Mouse (Mus musculus): ENCODE results near the gene Pla2g2f. TPM values are rescaled to one million over a fixed set of nuclear protein-coding genes. Genes with fewer than 3 reads are reported as not detected.
A peak's percentile ranks its signal among the peaks of the same experiment; 100 is the strongest.

Gene Pla2g2f
- total RNA-seq, 2 experiments from 2014 or later = 1.5 to 1.6 TPM

DNA sequence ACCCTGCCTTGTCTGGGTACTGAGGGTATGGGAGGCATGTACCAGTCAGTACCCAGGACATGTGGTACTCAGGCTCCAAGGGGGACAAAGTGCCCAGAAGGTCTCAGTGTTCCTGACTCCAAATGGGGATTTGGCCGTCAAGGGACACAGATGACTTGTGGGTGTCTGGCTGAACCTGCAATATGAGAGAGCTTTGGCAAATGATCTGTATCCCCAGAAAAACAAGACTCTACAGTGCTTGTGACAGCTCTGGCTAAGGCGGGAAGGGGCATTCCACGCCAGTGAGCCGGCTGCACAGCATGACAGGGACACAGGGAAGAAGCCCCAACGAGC, 38.2 kb downstream of the Pla2g2f start:
- DNase-seq (ENCODE audit: extremely low spot score in 1 of 2, low spot score in 1 of 2) = no peak

DNA sequence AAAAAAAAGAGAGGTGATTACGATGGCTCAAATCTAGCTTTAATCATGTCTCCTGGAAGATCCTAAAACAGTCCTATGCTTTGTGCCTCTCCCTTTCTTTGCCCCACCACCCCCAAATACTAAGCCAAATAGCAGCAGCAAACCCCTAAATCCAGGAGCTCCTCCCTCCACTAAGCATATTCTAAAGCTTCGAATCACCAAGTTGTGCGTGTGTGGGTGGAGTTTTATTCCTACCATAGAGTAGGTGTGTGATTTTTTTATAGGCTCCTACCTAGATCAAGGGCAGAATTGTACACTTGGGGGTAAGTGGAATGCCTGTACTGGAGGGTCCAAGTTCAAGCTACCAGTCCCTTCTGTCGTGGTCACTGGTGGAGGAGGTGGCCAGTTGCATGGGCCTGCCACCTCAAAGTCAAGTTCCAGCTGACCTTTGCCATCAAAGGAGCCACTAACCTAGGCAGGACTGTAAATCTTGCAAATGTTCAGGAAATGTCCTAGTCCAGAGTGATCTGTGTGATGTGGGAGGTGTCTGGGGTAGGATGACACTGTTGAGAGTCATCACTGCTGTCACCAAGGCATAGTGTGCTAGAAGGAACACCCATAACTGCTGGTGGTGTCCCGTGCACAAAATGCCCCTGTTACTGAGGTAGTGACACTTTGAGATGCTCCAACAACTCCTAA, 38.7 kb downstream of the Pla2g2f start:
- DNase-seq (ENCODE audit: extremely low spot score in 1 of 2, low spot score in 1 of 2) = no peak

DNA sequence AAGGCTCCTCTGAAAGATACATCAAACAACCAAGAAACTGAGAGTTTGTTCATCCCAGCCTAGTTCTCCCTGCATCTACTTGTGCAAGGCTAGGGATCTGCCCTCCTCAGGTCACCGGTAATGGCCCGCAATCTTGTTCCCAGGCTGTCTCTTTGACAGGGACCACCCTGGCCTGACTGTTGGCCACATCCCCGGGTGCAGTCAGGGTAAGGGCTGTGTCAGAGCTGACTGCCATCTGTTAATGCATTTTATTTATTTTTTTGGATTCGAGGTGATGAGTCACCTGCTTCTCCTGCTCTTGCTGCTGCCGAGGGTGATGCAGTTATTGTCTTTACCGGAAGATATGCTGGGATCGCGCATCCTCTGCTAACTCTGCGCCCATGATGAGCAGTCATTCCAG, 40.7 kb downstream of the Pla2g2f start:
- no peak for DNase-seq (ENCODE audit: extremely low spot score in 1 of 2, low spot score in 1 of 2)

DNA sequence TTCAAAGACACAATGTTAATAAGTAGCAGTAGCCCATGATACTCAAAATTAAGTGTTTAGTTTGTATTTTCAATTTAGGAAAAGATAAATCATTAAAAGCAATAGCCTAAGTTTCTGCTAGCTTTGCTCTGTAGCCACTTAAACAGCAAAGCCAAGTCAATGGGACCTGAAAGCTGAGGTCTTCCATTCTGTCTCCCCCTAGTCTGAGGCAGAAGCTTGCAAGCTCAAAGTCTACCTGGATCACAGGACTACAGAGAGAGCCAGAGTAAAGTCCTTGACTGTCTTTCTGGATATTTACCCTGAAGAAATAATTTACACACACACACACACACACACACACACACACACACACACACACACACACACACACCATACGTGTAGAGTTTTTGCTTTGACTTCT, 43.2 kb downstream of the Pla2g2f start:
- no peak for DNase-seq (ENCODE audit: extremely low spot score in 1 of 2, low spot score in 1 of 2)

DNA sequence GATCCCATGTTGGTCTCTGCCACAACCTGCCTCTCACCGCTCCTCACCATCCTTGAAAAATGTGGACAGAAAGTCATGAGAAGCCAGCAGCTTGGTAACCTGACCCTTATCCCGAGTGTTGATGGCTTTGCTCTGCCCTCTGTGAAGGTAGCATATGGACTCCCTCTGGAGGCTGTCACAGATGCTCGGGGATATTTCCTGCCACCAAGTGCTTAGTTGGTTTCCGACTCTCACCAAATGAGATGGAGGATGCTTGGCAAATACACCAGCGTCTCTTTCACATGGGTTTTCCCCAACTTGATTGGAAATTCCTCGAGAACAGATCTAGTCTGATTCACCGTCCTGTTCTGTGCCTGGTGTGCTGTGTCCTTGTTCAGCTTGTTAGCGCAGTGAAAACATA, 44.8 kb downstream of the Pla2g2f start:
- DNase-seq (ENCODE audit: extremely low spot score in 1 of 2, low spot score in 1 of 2) = no peak

DNA sequence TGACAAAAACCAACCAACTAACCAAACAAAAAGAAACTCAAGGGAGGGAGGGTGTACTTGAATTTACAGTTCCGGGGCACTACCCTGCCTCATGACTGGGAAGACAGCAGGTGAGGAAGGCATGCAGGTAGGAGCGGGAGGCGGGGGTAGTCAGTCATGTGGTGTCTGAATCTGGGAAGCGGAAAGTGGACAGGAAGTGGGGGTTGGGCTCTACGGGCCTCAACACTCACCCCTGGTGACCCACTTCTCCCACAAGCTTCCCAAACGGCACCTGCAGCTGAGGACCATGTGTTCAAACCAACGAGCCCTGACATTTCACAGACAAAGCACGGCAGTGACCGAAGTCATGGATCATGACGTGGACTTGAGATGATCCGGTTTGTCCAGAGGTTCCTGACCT, 45.3 kb downstream of the Pla2g2f start:
- DNase-seq (ENCODE audit: extremely low spot score in 1 of 2, low spot score in 1 of 2) = no peak

DNA sequence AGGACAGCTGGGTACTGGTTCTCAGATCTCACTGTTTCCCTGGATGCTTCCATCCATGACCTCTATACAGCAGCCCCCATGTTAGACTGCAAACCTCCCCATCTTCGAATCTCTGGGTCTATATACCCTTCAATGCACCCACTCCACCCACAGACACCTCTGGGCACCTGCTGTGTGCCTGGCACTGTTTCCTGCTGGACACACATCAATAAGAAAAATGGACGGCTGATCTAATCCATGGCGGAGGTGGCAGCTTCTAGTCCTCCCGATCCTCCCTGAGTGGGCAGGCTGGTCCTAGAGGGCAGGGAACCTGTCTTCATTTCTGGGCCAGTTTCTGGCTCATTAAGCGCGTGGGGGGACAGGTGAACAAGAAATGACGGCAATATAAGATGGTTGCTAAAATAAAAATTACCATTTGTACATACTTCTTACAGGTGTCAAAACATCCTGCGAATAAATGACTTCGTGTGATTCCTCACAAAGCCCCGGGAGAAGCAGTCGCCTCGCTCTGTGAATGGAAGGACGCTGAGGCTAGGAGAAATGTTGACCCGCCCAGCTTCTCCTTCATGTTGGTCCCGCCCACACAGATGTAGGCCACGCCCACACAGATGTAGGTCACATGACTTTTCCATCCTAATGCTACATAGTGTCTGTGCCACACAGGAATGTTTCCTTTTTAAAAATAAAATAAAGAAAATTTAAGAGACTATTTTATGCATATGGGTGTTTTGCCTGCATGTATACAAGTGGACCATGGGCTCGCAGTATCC, 46.2 kb downstream of the Pla2g2f start:
- DNase-seq (ENCODE audit: extremely low spot score in 1 of 2, low spot score in 1 of 2) = no peak

DNA sequence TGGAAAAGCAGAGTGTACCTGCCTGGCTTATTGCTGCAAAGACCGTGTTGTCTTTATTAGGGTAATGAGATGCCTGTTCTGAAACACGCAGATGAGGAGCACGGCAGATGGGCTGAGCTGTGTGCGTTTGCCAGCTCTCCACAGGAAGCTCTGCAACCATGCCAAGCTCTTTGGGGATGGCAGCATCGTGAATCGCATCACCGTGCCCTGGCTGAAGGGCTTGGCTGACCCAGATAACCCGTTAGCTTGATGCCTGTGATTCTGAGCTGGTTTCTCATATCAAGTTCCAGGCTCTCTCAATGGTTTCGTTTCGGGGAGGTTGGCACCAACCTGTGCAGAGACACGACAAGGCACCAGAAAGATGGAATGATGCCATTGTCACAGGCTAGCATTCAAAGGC, 46.8 kb downstream of the Pla2g2f start:
- DNase-seq (ENCODE audit: extremely low spot score in 1 of 2, low spot score in 1 of 2) = no peak

DNA sequence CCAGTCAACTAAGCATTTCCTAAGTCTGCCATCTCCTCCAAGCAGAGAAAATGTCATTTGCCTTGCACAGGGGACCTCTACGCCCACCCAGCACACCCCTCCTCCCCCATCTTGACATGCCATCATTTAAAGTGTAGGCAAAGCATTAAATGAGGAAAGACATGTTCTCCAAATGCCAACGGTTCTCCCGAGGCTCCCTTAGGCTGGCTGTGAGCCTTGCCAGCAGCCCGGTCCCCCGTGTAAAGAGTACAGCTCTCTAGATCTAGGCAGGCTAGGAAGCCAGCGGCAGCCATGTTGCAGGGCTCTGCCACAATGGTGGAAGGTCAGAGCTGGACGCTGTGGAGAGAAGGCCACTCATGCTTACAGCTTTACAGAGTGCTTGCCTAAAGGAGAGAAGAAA, 47.5 kb downstream of the Pla2g2f start:
- no peak for DNase-seq (ENCODE audit: extremely low spot score in 1 of 2, low spot score in 1 of 2)

DNA sequence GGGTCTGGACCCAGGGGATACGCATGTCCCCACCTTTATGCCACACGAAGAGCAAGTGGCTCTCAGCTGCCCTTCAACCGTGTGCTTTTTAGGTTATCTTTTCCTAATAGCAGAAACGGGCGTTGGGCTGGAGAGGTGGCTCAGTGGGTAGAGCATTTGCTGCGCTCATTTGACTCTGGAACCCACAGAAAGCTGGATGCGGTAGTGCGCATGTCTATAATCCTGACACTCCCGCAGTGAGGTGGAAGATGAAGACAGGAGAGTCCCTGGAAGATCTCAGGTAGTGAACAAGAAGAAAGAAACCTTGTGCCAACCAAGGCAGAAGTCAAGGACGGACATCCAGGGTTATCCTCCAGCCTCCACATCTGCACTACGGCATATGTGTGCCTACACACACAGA, 48.2 kb downstream of the Pla2g2f start:
- DNase-seq (ENCODE audit: extremely low spot score in 1 of 2, low spot score in 1 of 2) = no peak

DNA sequence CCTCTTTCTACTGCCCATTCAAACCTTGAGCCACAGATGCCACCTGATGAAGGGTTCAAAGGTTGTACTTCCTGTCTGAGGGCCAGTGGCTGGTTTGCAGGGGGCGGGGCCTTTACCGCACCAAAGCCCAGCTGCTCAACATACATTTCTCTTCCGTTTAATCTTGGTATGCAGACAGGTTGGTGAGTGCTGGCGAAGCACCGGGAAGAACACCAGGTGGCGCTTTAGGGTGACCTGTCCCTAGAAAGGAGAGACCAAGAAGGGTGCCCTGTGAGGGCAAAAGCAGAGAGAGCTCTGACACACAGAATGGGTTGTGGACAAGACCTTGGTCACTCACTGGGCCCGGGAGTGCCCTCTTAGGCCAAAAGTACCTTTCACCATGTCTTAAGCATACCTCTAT, 48.8 kb downstream of the Pla2g2f start:
- peak in 1 of 2 experiments; percentile 62 for DNase-seq (ENCODE audit: extremely low spot score in 1 of 2, low spot score in 1 of 2)

DNA sequence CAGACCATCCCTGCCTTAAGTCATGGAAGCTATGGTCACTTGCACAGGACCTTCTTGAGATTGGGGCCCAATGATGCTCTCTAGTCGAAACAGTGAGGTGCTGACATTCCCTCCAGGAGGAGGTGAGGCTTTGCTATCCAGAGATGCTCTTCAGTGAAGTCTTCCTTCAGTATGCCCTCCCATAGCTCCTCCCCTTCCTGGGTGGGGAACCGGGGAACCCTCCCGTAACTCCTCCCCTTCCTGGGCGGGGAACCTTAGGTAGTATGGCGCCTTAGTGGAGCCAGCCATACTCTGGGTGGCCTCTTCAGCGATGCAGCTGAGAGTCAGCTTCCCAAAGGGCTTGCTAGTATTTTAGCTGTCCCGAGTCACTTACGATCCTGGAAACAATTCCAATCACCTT, 50.8 kb downstream of the Pla2g2f start:
- DNase-seq (ENCODE audit: extremely low spot score in 1 of 2, low spot score in 1 of 2) = no peak

DNA sequence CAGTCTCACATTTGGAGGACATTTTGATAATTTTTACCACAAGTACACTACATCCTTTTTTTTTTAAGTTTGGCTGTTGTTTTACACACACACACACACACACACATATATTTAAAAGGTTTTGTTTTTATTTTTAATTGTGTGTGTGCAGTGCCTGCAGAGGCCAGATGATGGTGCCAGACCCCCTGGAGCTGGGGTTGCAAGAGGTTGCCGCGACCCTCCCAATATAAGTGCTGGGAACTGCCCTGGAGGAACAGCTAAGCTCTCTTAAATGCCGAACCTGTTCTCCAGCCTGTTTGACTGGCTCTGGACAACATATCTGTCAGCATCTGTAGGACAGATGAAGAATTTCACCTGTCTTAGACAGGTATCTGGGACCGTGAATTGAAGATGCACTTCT, 53.3 kb downstream of the Pla2g2f start:
- no peak for DNase-seq (ENCODE audit: extremely low spot score in 1 of 2, low spot score in 1 of 2)

DNA sequence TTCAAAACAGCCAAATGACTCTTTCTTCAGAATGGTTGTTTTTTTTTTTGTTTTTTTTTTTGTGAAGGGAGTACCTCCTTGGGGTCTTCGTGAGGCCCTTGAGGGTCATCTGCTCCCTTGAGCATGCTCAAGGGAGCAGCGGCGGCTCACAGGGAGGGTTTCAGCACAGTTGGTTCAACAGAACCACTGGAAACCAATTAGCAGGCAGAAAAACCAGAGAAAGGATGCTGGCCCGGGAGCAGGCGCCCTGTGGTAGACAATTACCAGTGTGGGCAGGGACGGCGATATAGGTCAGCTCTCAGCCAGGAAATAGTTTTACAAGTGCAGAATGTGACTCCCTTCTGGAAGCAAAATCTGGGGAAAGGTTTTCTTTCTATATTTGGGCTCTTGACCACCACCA, 53.8 kb downstream of the Pla2g2f start:
- DNase-seq (ENCODE audit: extremely low spot score in 1 of 2, low spot score in 1 of 2) = no peak

DNA sequence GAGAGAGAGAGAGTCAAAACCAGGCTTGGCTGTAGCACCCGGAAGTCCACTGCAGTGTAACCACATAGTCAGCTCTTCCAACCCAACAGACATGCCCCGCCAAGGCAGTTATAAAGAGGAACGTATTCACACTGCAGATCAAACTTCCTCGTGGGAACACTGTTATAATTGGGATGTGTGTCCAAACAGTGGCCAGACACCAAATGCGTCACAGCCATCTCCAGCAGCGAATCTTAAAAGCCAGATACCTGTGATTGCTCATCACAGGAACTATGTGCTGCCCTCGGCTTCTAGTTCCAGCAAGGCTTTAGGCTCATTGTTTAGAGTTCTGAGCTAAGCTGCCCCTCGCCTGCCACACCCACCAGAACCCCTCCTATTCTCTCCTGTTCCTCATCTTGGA, 54.9 kb downstream of the Pla2g2f start:
- no peak for DNase-seq (ENCODE audit: extremely low spot score in 1 of 2, low spot score in 1 of 2)

DNA sequence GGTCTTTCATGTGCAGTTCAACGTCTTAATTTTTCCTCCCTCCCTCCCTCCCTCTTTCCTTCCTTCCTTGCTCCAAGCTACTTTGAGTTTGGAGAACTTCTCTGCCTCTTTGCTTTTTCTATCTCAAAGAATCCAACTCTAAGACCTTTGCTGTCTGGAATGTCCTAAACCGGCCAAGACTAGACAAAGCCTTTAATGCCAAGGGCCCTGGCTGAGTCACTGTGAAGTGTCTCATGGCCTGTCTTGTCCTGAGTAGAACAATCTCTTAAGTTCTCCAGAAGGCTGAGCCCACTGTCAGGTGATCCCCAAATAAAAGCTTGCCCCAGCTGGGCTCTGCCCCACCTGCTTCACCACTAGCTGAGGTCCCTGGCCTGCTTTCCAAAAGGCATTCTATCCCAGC, 55.4 kb downstream of the Pla2g2f start:
- no peak for DNase-seq (ENCODE audit: extremely low spot score in 1 of 2, low spot score in 1 of 2)

DNA sequence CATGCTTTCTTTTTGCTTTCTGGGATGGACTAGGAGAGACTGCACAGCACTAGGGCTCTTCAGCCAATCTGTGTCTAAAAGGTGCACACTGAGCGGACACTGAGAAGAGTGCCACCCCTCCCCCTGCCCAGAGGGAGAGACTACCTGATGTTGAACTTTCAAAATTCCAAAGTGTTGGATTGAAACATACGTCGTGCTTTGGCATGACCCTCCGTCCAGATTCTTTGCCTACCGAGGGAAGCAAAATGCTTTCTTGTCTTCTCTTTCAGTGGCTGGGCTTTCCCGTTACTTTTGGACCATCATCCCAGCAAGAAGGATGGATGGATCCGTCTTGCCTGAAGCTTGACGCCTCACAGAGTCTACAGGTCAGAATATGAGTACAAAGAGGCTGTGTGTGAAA, 56.3 kb downstream of the Pla2g2f start:
- no peak for DNase-seq (ENCODE audit: extremely low spot score in 1 of 2, low spot score in 1 of 2)

Other genes with a start within 250 kb of the Pla2g2f start
- 1 to 10 TPM; 1.0 TPM for gene Vwa5b1, start 121.7 kb downstream of the Pla2g2f start, total RNA-seq (2021)
- gene Pla2g2c, start 32.8 kb downstream of the Pla2g2f start, total RNA-seq (2021) = under 1 TPM in 1 of 2 experiments, not detected in 1; 0.21 TPM
- gene Ubxn10, start 20.5 kb downstream of the Pla2g2f start, total RNA-seq (2021) = 1 to 10 TPM; 1.3 to 1.6 TPM
- under 1 TPM; 0.28 to 0.54 TPM for gene Pla2g2d, start 18.1 kb upstream of the Pla2g2f start, total RNA-seq (2021)
- gene Pla2g5, start 105.9 kb upstream of the Pla2g2f start, total RNA-seq (2021) = 1 to 10 TPM in 1 of 2 experiments, under 1 TPM in 1; 0.76 to 1.1 TPM
- not detected for gene Gm13030, start 116.3 kb upstream of the Pla2g2f start, total RNA-seq (2021)
- gene Pla2g2e, start 120.3 kb upstream of the Pla2g2f start, total RNA-seq (2021) = not detected
- 10 to 100 TPM in 1 of 2 experiments, 1 to 10 TPM in 1; 9.3 to 13.2 TPM for gene Otud3, start 156.3 kb upstream of the Pla2g2f start, total RNA-seq (2021)
- gene Rnf186, start 209.5 kb upstream of the Pla2g2f start, total RNA-seq (2021) = not detected
- 1 to 10 TPM; 2.8 to 3.5 TPM for gene Tmco4, start 215.3 kb upstream of the Pla2g2f start, total RNA-seq (2021)